Mouse (Mus musculus) adrenal gland (tissue): ENCODE measurements around the gene Gpc2.

Experiments
- intact Hi-C: fragments of 180-260 bp; cut with DNase I; formaldehyde crosslinking; loops from one replicate; pipeline ENCODE4 v1.15.1; 2025
- long read RNA-seq, 2 experiments: library from polyadenylated mRNA; unstranded; transcript quantifications; one replicate each; pipeline ENCODE4 v2.0.0; 2020; ENCODE audit warnings: borderline replicate concordance in 1 of 2; ENCODE audit not compliant: insufficient replicate concordance in 1 of 2

Gpc2 gene
- long read RNA-seq, experiment 1 = 0 reads
- long read RNA-seq, experiment 2 = 0 reads

GRCm38 (mm10) chr5:138279585-138280424 lies at the start of gene Gpc2, which contains the start of the genes Gm43720 and Stag3:
TSS of gene Gpc2 (minus strand) at chr5:138280005.
TSS of gene Gm43720 (minus strand) at chr5:138279958.
TSS of gene Stag3 (plus strand) at chr5:138280240.
- intact Hi-C loops = no loop called here

DNA sequence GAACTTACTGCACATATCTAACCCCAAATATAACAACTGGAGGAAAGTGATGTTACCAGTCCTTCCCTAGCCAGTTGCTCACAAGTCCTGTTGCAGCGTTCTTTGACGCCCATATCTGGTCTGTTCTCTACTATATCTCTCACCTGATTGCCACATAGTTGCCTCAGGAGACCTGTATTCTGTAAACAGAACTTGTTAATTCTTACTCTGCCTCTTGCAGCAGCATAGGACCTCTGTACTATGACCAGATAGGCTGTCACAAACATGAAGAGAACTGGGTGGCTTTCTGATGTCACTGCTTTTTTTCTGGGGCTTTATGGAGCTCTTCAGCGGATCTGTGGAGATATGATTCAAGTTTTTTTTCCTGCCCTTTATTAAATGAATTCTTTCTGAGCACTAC lies 33.0 kb upstream of the Gpc2 start:
- intact Hi-C loops = no loop called here

- intact Hi-C loops = no loop called here
These were observed 19.8 kb upstream of the Gpc2 start for GRCm38 (mm10) chr5:138299613-138300012.

- intact Hi-C loops = no loop called here
These were observed 14.4 kb upstream of the Gpc2 start for GRCm38 (mm10) chr5:138294158-138294557.

GRCm38 (mm10) chr5:138291638-138292037 lies 11.8 kb upstream of the Gpc2 start:
- intact Hi-C loops = no loop called here

GRCm38 (mm10) chr5:138287861-138288260 lies 8.1 kb upstream of the Gpc2 start:
- intact Hi-C loops = no loop called here

- intact Hi-C loops = no loop called here
These were observed 3.7 kb upstream of the Gpc2 start for GRCm38 (mm10) chr5:138283540-138283939.

DNA sequence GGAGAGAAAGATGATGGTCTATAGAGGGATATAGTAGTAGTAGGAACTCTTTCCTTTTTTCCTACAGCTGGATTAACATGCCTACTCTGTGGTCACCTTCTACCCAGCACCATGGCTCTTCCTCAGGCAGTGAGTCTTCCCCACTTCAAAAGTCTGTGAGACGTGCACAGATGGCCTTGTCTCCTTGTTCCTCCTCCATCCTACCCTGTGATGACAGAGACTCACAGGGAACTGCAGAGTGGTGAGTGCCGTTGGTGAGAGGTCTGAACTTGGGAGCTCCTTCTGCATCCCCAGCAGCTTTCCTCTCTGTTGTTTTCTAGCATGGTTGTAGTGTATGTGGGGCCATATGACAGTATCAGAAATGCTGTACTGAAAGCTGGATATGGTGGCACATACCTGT lies 2.0 kb upstream of the Gpc2 start:
- intact Hi-C loops = no loop called here

GRCm38 (mm10) chr5:138280829-138281228 lies 1.0 kb upstream of the Gpc2 start:
- intact Hi-C loops = no loop called here

GRCm38 (mm10) chr5:138280425-138280768 lies 592 bp upstream of the Gpc2 start:
- intact Hi-C loops = no loop called here

DNA sequence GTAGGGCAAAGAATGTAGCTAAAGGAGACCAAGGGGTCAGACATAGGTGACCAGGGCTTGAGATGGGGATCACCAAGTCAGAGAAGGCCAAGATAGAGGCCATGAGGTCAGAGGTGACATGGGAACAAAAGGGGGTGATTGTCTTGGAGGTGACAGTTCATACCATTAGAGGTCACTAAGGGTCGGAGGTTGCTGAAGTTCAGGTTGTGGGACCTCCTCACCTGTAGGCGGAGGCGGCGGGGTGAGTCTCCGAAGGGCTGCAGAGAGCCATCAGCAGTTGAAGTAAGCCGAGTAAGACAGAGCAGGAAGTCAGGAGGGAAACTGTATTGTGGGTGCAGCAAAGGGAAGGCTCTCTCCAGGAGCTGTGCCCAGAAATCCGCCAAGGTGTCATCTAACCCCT lies 1.8 kb downstream of the Gpc2 start:
- intact Hi-C loops = no loop called here

DNA sequence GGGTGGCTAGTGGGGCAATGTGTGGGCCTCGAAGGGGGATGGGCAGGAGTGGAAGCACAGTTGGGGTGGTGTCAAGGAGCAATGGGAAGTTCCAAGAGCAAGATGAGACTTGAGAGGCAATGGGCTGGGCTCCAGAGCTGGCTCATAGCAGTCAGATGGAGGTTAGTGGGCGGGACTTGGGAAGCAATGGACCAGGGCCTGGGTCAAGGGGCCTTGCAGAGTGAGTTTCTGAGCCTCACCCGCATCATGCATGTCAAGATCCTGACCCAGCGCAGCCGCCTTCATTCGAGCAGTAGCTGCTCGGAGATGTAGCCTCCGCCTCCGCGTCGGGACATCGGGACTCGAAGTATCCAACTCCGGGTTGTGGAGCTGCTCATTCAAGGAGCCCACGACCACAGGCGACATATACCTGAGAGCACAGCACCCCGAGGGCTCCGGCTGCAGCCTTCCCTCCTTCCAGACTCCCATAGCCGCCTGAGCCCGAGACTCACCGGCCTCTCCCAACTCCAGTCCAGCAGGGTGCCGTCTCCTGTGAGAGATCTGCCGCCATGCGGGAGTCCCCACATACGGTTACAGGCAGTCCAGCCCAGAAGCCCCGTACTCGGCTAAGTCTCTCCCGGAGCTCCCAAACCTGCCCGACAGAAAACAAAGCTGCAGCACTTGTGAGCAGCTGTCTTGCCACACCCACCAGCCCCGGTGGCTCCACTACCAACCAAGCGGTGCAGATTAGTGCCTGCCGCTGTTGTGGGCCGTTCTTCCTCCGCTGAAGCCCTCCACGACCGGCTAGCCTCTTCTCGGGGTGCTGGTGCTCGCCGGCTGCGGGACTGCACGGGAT lies 4.4 kb downstream of the Gpc2 start:
- intact Hi-C loops = no loop called here

DNA sequence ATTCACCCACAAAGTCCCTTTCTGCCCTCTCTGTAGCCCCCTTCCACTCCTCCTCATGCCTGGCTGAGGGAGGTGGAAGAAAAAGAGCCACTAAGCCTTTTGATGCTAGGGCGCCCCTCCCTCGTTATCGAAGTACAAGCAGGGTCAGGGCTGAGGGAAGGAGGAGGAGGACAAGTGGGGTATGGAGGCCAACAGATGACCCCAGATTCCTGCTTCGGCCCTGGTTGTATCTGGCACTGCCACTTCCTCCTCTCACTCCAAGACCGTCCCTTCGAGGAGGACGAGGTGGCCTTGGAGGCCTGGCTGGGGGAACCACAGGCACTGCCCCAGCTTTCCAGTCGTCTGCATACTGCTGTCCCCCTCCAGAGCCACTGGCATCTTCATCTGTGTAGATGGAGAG lies 5.6 kb downstream of the Gpc2 start:
- intact Hi-C loops = no loop called here

- intact Hi-C loops = no loop called here
These were observed 7.3 kb downstream of the Gpc2 start, which contains the start of gene Gal3st4 for GRCm38 (mm10) chr5:138272409-138272923. TSS of gene Gal3st4 (minus strand) at chr5:138272840.

DNA sequence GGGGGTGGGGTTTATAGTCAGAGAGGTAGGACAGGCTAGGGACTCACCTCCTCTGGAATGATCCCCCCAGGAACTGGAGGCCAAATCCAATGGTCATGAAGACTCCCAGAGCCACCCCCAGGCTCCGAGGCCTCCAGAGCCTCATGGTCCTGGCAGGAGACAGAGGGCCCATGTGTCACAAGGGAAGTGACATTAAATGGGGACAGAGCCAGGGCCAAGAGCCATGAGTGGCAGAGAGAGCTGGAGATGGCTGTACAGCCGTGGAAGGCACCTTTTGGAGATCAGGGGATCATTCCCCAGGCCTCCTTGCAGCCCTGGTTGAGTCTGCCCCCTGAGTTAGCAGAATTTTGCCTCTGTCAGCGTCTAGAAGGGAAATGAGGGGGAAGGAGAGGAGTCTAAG lies 8.6 kb downstream of the Gpc2 start:
- intact Hi-C loops = no loop called here

- intact Hi-C loops = loop anchor here (10.0 kb wide), 1 partner anchor 176 kb away; the partner anchor contains the start of gene Zfp157
These were observed 10.8 kb downstream of the Gpc2 start for GRCm38 (mm10) chr5:138268980-138269379.

GRCm38 (mm10) chr5:138267114-138267513 lies 12.7 kb downstream of the Gpc2 start:
- intact Hi-C loops = loop anchor here (10.0 kb wide), 1 partner anchor 178 kb away; the partner anchor contains the start of gene Zfp157

DNA sequence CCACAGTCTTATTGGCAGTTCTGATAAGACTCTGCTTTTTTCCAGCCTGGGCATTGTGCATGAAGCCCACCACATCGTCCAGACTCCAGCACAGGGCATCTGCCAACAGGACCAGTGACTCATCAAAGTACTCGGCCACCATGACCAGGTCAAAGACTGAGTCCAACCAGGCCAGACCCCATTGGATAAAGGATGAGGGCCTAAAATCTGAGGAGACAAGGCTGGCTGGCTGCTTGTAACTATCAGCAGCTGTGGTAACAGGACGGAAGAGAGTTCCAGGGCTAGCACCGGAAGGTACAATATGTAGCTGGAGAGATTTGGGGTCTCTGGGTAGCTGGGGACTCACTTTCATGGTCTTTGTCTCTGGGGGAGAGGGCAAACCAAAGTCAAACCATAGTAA lies 14.1 kb downstream of the Gpc2 start:
- intact Hi-C loops = loop anchor here (10.0 kb wide), 1 partner anchor 179 kb away; the partner anchor contains the start of gene Zfp157

DNA sequence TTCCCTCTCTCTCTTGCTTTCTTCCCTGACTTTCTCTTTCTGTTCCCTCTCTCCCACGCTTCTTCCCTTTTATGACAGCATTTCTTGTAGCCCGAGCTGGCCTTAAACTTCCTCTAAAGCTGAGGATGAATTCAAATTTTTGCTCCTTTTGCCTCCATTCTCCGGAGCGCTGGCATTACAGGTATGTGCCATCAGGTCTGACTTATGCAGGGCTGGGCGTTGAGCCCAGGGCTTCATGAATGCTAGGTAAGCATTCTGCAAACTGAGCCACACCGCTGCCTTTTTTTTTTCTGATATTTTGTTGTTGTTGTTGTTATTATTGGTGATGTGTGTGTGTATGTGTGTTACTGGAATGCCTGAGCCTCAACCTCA lies 15.6 kb downstream of the Gpc2 start:
- intact Hi-C loops = loop anchor here (10.0 kb wide), 1 partner anchor 181 kb away; the partner anchor contains the start of gene Zfp157

GRCm38 (mm10) chr5:138263260-138264206 lies 16.3 kb downstream of the Gpc2 start, which contains the start of gene BC037034:
TSS of gene BC037034 (minus strand) at chr5:138264033.
- intact Hi-C loops = loop anchor here (10.0 kb wide), 1 partner anchor 181 kb away; the partner anchor contains the start of gene Zfp157
